Mouse (Mus musculus): ENCODE measurements around the gene Surf4.

GRCm38 (mm10) chr2:26878571-26878970, 55.2 kb downstream of the Surf4 start:
- TF ChIP-seq POLR2A (IDR thresholded peaks at IDR 0.05; ENCODE audit: borderline replicate concordance, insufficient read depth, low read length) (no peak), CTCF (IDR thresholded peaks at IDR 0.05; ENCODE audit: borderline replicate concordance, insufficient read depth, low read depth, low read length) (no peak)
